Mouse (Mus musculus): ENCODE results near the gene Polrmt.

DNA sequence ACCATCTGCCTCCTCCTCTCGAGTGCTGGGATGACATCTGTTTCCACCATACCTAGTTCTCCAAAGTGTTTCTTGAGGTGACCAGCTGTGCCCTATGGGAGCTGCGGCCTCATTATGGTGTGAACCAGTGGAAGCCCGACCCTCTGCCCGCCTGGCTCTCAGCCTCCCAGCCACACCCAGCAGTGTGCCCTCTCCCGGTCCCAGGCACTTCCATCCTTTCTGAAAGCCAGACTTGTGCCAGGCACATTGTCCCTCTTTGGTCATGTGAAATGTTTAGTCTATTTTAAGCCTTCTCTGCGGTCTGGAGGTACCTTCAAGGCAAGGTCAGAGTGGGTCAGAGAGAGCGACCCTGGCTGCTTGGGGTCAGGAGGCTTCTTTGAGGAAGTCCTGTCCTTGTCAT lies 22.7 kb downstream of the Polrmt start:
- no peak for TF ChIP-seq CTCF (IDR thresholded peaks at IDR 0.05; ENCODE audit: borderline replicate concordance, insufficient read depth, low read depth, low read length)
- TF ChIP-seq POLR2A (IDR thresholded peaks at IDR 0.05; ENCODE audit: borderline replicate concordance, insufficient read depth, low read length) = no peak
